Mouse (Mus musculus) c-Kit-negative CD71-positive TER-119-positive erythroid progenitor cells, embryonic 14.5 days (primary cell): ENCODE measurements around the gene Eral1.
A peak's percentile ranks its signal among the peaks of the same experiment; 100 is the strongest.

Source experiments
- DNase-seq: peaks from one replicate; pipeline ENCODE4 v3.0.0-alpha.2; 2013; ENCODE audit warnings: low read depth, low spot score

The Eral1 gene

DNA sequence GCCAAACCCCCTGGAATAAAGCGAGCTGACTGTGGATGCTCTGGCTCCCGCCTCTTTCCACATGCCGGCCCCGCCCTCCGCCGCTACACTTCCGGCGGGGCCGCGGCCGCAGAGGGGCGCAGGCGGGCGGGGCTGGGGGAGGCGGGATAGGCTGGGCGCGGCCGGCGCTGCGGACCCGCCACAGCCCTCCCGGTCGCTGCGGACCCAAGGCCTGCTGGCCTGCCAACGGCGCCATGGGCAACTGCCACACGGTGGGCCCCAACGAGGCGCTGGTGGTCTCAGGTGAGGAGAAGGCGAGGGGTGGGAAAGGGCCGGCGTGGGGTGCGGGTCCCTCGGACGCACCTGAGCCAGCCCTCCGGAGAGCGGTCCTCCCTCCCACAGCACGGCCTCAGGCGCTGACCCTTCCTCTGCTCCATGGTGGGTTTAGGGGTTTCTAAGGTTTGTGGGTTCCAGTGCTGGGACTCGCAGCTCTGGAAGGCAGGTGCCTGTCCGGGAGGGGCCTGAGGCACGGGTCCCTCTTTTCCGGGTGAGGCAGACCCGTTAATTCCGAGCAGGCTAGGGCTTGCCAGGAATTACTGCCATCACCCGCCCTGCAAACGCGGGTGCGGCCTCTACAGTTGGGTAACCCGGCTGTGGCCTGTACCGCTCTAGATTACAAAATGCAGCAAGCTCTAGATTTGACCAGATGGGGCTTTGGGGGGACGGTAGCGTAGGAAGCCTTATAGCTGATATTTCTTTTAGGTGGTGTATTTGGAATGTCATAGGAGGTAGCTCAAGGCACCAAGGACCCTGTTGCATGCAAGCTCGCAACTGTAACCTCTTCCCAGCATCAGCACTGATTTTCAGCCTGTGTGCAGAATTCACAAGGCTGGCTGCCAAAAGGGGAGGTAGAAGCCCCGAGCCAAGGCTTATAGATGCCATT, 42.1 kb downstream of the Eral1 start, which contains the start of gene Flot2:
Gene Flot2 (plus strand): TSS at position 101 of the 922 bp plus-strand sequence.
- DNase-seq, result no peak

DNA sequence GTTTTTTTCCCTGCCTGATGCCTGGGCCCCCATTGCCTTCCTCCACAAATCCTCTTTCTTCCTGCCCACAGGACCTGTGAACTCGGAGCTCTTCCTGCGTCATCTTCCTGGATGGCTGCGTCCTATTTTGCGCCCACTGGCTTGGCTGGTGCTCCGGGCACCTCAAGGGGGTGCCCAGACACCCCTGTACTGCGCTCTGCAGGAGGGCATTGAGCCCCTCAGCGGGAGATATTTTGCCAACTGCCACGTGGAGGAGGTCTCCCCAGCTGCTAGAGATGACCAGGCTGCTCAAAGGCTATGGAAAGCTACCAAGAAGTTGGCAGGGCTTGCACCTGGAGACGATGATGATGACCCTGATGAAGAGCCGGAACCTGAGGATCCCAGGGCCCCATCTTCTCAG, 43.4 kb downstream of the Eral1 start:
- no peak for DNase-seq

- DNase-seq, result no peak
These were observed 46.1 kb downstream of the Eral1 start for GRCm38 (mm10) chr11:78033931-78034617.

GRCm38 (mm10) chr11:78032809-78033195, 47.4 kb downstream of the Eral1 start:
- DNase-seq, result no peak

DNA sequence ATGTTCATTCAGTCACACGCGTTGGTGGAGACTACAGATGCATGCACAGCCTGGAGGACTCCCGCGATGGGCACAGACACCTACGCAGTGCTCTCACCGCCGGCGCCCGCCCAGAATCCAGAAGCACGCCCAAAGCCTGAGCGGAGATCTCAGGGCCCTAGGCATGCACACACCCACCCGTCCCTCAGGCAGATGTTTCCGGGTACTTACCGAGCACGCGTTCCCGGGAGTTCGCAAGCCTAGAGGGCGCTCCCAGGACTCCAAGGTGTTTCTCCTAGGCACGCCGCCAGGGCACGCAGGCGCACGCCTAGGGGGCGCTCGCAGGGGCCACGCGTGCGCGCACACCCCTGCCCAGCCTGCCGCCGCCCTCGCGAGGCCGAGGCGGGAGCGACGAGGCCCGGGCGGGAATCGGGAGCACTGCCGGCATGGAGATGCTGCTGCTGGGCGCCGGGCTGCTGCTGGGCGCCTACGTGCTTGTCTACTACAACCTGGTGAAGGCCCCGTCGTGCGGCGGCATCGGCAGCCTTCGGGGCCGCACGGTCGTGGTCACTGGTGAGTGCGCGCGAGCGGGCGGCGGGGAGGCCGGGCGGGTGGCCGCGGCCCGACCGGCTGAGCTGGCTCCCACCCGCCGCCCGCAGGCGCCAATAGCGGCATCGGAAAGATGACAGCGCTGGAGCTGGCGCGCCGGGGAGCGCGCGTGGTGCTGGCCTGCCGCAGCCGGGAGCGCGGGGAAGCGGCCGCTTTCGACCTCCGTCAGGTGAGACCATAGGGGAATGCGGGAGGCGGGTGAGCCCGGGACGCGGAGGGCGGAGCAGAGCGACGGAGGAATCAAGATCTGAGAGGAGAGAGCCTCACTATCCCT, 48.0 kb downstream of the Eral1 start, which contains the start of gene Dhrs13:
Gene Dhrs13 (plus strand): TSS at position 334 of the 862 bp plus-strand sequence.
- peak; percentile 84 for DNase-seq

GRCm38 (mm10) chr11:78031389-78031788, 48.8 kb downstream of the Eral1 start:
- no peak for DNase-seq

GRCm38 (mm10) chr11:78030600-78030999, 49.6 kb downstream of the Eral1 start:
- no peak for DNase-seq

GRCm38 (mm10) chr11:78029240-78029639, 50.9 kb downstream of the Eral1 start:
- no peak for DNase-seq

DNA sequence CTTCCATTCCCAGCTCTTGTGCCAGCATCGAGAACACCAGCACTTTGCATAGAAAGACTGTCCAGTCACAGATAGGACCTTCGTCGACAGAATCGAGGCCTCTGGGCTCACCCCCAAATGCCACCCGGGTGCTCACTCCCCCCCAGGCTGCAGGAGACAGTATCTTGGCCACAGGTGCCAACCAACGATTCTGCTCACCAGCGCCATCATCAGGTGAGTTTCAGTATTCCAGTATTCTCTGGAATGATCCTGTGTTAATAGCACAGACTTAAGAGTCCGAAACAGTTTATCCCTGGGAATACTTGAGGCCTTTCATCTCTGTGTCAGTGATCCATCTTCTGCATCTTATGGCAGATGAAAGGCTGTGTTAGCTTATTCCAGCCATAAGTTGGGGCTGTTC, 56.6 kb downstream of the Eral1 start:
- no peak for DNase-seq
